Mouse (Mus musculus): Measurements from ENCODE around the gene Mybl2. TPM values are rescaled to one million over a fixed set of nuclear protein-coding genes. Genes with fewer than 3 reads are reported as not detected.

Gene Mybl2
- polyA plus RNA-seq, 1 experiment from 2014 or later, result 19.0 TPM

DNA sequence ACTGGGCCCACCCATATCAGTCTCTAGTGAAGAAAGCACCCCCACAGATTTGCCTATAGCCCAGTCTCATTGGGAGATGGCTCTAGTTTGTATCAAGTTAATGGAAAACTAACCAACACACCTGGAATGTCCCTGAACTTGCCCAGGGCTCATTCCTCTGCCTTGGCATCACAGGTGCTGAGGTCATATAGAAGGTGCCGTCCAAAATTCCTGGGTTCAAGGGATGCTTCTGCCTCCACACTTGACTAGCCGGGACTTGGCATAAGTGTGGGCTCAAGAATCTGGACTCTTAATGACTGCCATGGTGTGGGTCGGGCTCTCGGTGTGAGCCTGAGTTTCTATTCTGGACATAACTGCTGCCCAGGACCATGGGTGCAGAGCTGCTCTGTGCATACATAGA is 24.6 kb downstream of the Mybl2 start:
- peaks cover 3% of the 10 kb centered on the region for H3K36me3 ChIP-seq (ENCODE audit: control insufficient read depth, insufficient read depth, low read length)
- 99% methylated on average over 4 of the region's 4 CpGs for WGBS
- H3K27me3 ChIP-seq (replicated peaks; ENCODE audit: control insufficient read depth, insufficient read depth, low read length), result no peaks in the 10 kb centered on the region
- H3K27ac ChIP-seq (ENCODE audit: low read length), result no peak overlapping the region
- H3K9ac ChIP-seq (ENCODE audit: low read depth, low read length), result no peak overlapping the region
- ATAC-seq, result no peak
- H3K9me3 ChIP-seq (ENCODE audit: control insufficient read depth, low read length), result no peaks in the 10 kb centered on the region
- H3K4me1 ChIP-seq (ENCODE audit: control insufficient read depth, insufficient read depth, low read length), result no peaks in the 10 kb centered on the region
- no peak overlapping the region for H3K4me3 ChIP-seq (ENCODE audit: low read length)
- no peak overlapping the region for H3K4me2 ChIP-seq (ENCODE audit: low read depth, low read length)

DNA sequence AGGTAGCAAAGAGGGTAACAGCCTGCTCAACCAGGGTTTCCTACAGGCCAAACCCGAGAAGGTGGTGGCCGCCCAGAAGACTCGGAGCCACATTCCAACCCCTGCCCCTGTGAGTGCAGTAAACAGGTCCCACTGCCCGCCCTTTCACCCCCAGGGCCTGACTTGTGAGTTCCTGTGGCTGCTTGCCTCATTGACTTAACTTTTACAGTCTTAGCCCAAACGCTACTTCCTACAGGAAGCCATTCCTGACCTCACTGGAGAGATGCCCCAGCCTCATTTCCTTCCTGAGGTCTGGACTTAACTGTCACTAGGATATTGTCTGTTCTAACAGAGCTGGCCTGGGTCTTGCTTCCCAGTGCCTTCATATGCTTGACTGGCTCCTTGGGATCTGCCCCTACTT is 28.1 kb downstream of the Mybl2 start:
- Histone ChIP-seq H3K27ac (ENCODE audit: low read length) (no peak overlapping the region), H3K27me3 (replicated peaks; ENCODE audit: control insufficient read depth, insufficient read depth, low read length) (no peaks in the 10 kb centered on the region), H3K4me2 (ENCODE audit: low read depth, low read length) (no peak overlapping the region), H3K9me3 (ENCODE audit: control insufficient read depth, low read length) (no peaks in the 10 kb centered on the region), H3K4me1 (ENCODE audit: control insufficient read depth, insufficient read depth, low read length) (no peaks in the 10 kb centered on the region), H3K36me3 (ENCODE audit: control insufficient read depth, insufficient read depth, low read length) (peaks cover under 1% of the 10 kb centered on the region), H3K9ac (ENCODE audit: low read depth, low read length) (no peak overlapping the region), H3K4me3 (ENCODE audit: low read length) (no peak overlapping the region)
- no peak for ATAC-seq
- WGBS, result 70% methylated on average over 5 of the region's 5 CpGs

DNA sequence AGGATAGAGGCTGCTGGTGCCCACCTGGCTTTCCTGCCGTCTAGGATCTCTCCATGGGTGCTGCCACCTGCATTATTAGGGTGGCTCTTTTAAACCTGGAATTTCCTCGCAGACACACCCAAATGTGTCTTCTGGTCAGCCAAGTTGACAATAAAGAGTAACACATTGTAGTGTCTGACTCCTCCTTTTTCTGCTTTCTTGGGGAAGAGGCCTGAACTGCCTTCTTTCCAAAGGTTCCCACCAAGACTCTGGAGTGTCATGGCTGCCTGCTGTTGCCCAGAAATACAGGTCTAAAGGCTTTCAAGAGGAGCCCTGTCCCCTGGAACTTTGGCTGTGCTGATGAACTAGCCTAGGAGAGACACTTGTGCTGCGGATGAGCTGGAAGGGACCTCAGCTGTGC is 30.0 kb downstream of the Mybl2 start:
- no peaks in the 10 kb centered on the region for H3K4me1 ChIP-seq (ENCODE audit: control insufficient read depth, insufficient read depth, low read length)
- no peaks in the 10 kb centered on the region for H3K9me3 ChIP-seq (ENCODE audit: control insufficient read depth, low read length)
- H3K4me3 ChIP-seq (ENCODE audit: low read length), result no peak overlapping the region
- 85% methylated on average over 3 of the region's 3 CpGs for WGBS
- H3K27ac ChIP-seq (ENCODE audit: low read length), result no peak overlapping the region
- no peaks in the 10 kb centered on the region for H3K27me3 ChIP-seq (replicated peaks; ENCODE audit: control insufficient read depth, insufficient read depth, low read length)
- H3K4me2 ChIP-seq (ENCODE audit: low read depth, low read length), result no peak overlapping the region
- ATAC-seq, result no peak
- no peak overlapping the region for H3K9ac ChIP-seq (ENCODE audit: low read depth, low read length)
- H3K36me3 ChIP-seq (ENCODE audit: control insufficient read depth, insufficient read depth, low read length), result no peaks in the 10 kb centered on the region

DNA sequence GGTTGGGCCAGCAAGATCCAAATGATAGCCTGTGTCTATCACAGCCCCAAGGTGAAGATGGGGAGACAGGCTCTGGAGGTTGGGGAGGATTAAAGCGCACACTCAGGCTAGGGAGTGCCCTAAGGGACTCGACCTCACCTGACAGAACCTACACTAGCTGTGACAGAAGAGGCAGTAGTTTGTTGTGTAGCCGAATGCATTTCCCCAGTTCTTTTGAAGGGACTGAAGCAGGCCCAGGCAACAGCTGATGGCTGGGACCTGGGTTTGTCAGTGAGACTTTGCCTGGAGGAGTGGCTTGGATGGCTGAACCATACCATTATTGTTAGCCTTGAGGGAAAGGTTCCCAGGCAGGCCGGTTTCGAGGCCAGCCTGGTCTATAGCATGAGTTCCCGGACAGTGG is 30.6 kb downstream of the Mybl2 start:
- H3K9ac ChIP-seq (ENCODE audit: low read depth, low read length), result no peak overlapping the region
- no peaks in the 10 kb centered on the region for H3K4me1 ChIP-seq (ENCODE audit: control insufficient read depth, insufficient read depth, low read length)
- no peak overlapping the region for H3K27ac ChIP-seq (ENCODE audit: low read length)
- no peaks in the 10 kb centered on the region for H3K27me3 ChIP-seq (replicated peaks; ENCODE audit: control insufficient read depth, insufficient read depth, low read length)
- ATAC-seq, result no peak
- no peaks in the 10 kb centered on the region for H3K9me3 ChIP-seq (ENCODE audit: control insufficient read depth, low read length)
- H3K4me3 ChIP-seq (ENCODE audit: low read length), result no peak overlapping the region
- WGBS, result 87% methylated on average over 6 of the region's 6 CpGs
- no peaks in the 10 kb centered on the region for H3K36me3 ChIP-seq (ENCODE audit: control insufficient read depth, insufficient read depth, low read length)
- H3K4me2 ChIP-seq (ENCODE audit: low read depth, low read length), result no peak overlapping the region

DNA sequence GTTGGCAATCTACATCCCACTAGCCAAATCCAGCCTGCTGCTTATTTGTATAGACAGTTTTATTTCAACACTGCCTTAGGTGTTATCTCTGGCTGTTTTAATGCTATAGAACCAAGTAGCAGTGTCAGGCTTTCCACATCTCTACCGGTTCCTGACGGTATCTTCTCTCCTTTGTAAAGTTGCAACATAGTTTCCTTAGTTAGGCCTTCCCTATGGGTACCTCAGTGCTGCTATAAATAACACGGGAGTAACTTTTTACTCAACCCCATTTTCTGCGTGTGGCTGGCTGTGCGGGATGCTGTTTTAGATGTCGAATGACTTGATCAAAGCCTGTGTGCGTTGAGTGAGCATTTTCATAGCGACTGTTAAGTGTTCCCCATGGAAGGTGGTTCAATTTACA is 32.1 kb downstream of the Mybl2 start:
- no peak overlapping the region for H3K27ac ChIP-seq (ENCODE audit: low read length)
- no peak overlapping the region for H3K4me2 ChIP-seq (ENCODE audit: low read depth, low read length)
- no peaks in the 10 kb centered on the region for H3K27me3 ChIP-seq (replicated peaks; ENCODE audit: control insufficient read depth, insufficient read depth, low read length)
- no peak overlapping the region for H3K4me3 ChIP-seq (ENCODE audit: low read length)
- no peaks in the 10 kb centered on the region for H3K4me1 ChIP-seq (ENCODE audit: control insufficient read depth, insufficient read depth, low read length)
- no peak overlapping the region for H3K9ac ChIP-seq (ENCODE audit: low read depth, low read length)
- H3K36me3 ChIP-seq (ENCODE audit: control insufficient read depth, insufficient read depth, low read length), result no peaks in the 10 kb centered on the region
- 77% methylated on average over 8 of the region's 8 CpGs for WGBS
- no peaks in the 10 kb centered on the region for H3K9me3 ChIP-seq (ENCODE audit: control insufficient read depth, low read length)
- no peak for ATAC-seq

DNA sequence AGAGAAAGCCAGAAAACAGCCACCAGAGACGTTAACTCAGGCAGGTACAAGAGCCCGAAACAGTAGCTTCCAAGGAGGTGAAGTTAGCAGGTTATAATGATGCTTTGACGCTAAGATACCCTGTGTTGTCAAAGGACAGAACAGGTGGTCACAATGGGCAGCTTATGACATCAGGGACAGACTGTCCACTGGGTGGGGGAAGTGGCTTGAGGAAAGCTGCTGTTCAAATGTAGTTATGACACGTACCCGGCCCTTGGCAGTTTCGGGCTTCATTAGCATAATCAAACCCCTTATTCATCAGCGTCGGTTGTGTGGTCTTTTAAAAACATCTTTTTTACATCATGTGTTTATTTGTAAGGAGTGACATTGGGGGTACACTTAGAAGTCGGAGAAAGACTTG is 33.2 kb downstream of the Mybl2 start, which contains the start of gene Gtsf1l:
TSS of gene Gtsf1l (minus strand) at position 128 of the 400 bp plus-strand sequence.
- Histone ChIP-seq H3K4me3 (ENCODE audit: low read length) (no peak within 1 kb of the TSS), H3K27me3 (replicated peaks; ENCODE audit: control insufficient read depth, insufficient read depth, low read length) (no peaks in the 10 kb centered on the region), H3K4me2 (ENCODE audit: low read depth, low read length) (no peak within 1 kb of the TSS), H3K4me1 (ENCODE audit: control insufficient read depth, insufficient read depth, low read length) (no peaks in the 10 kb centered on the region), H3K9me3 (ENCODE audit: control insufficient read depth, low read length) (no peaks in the 10 kb centered on the region), H3K36me3 (ENCODE audit: control insufficient read depth, insufficient read depth, low read length) (no peaks in the 10 kb centered on the region), H3K27ac (ENCODE audit: low read length) (no peak within 1 kb of the TSS), H3K9ac (ENCODE audit: low read depth, low read length) (no peak within 1 kb of the TSS)
- no peak for ATAC-seq
- WGBS, result 80% methylated on average over 9 of the region's 9 CpGs

DNA sequence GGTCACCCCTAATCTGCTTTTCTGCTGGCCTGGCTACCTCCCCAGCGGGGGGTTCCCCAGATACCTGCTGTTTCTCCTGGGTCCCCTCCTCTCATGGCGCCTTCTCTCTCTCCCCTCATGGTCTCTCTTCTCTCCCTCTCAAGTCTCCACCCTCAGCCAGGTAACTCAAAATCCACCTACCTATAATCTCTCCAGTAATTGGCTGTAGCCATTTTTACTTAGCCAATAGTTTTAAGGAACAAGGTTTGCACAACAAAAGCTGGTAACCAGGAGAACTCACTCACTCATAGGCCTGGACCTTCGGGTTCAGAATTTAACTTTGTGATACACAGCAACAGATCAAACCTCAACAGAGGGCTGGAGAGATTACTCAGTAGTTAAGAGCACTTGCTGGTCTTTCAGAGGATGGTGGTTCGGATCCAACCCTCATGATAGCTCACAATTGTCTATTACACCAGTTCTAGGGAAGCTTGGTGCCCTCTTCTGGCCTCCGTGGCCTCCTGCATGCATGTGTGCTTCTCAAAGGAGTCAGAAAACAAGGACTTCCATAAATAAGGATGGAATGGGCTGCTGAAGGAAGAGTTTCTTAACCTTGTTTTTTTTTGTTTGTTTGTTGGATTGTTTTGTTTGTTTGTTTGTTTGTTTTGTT is 35.1 kb downstream of the Mybl2 start:
- no peaks in the 10 kb centered on the region for H3K9me3 ChIP-seq (ENCODE audit: control insufficient read depth, low read length)
- H3K36me3 ChIP-seq (ENCODE audit: control insufficient read depth, insufficient read depth, low read length), result no peaks in the 10 kb centered on the region
- no peak for ATAC-seq
- H3K27ac ChIP-seq (ENCODE audit: low read length), result no peak overlapping the region
- 71% methylated on average over 5 of the region's 5 CpGs for WGBS
- no peak overlapping the region for H3K9ac ChIP-seq (ENCODE audit: low read depth, low read length)
- H3K4me3 ChIP-seq (ENCODE audit: low read length), result no peak overlapping the region
- H3K4me1 ChIP-seq (ENCODE audit: control insufficient read depth, insufficient read depth, low read length), result no peaks in the 10 kb centered on the region
- H3K4me2 ChIP-seq (ENCODE audit: low read depth, low read length), result no peak overlapping the region
- H3K27me3 ChIP-seq (replicated peaks; ENCODE audit: control insufficient read depth, insufficient read depth, low read length), result no peaks in the 10 kb centered on the region

DNA sequence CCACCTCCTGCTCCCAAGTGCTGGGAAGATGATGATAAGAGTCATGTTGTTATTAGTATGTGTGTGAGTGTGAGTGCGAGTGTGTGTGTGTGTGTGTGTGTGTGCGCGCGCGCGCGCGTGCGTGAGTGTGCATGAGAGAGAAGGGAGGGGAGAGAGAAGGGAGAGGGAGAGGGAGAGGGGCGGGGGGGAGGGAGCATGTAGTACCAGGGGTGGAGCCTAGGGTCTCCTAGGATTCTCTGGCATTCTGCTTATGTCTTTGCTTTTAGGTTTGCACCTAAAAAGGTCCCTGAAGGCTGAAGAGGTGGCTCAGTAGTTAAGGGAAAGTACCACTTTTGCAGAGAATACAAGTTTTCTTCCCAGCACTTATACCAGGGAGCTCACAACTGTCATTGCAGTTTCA is 40.4 kb downstream of the Mybl2 start:
- Histone ChIP-seq H3K27ac (ENCODE audit: low read length) (no peak overlapping the region), H3K9ac (ENCODE audit: low read depth, low read length) (no peak overlapping the region), H3K36me3 (ENCODE audit: control insufficient read depth, insufficient read depth, low read length) (no peaks in the 10 kb centered on the region), H3K4me1 (ENCODE audit: control insufficient read depth, insufficient read depth, low read length) (no peaks in the 10 kb centered on the region), H3K27me3 (replicated peaks; ENCODE audit: control insufficient read depth, insufficient read depth, low read length) (no peaks in the 10 kb centered on the region), H3K4me3 (ENCODE audit: low read length) (no peak overlapping the region), H3K9me3 (ENCODE audit: control insufficient read depth, low read length) (no peaks in the 10 kb centered on the region), H3K4me2 (ENCODE audit: low read depth, low read length) (no peak overlapping the region)
- ATAC-seq, result no peak
- WGBS, result 84% methylated on average over 10 of the region's 10 CpGs

DNA sequence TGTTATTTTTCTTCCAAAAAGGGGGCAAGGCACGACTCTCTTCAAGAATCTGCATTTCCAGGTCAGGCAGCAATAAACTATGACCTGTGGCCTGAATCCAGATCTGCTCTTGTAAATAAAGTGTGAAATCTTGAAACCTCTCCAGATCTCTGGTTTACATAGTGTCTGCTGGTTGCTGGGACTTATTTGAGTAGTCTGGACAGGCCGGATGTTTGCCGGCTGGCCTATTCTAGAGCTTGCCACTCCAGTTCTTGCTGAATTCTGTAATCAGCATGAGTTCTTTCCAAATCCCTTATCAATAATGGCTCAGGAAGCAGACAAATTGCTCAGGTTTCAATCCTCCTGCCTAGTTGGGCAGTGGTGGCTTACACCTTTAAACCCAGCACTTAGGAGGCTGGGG is 41.3 kb downstream of the Mybl2 start:
- Histone ChIP-seq H3K27ac (ENCODE audit: low read length) (no peak overlapping the region), H3K27me3 (replicated peaks; ENCODE audit: control insufficient read depth, insufficient read depth, low read length) (no peaks in the 10 kb centered on the region), H3K4me2 (ENCODE audit: low read depth, low read length) (no peak overlapping the region), H3K9ac (ENCODE audit: low read depth, low read length) (no peak overlapping the region), H3K4me1 (ENCODE audit: control insufficient read depth, insufficient read depth, low read length) (no peaks in the 10 kb centered on the region), H3K4me3 (ENCODE audit: low read length) (no peak overlapping the region), H3K36me3 (ENCODE audit: control insufficient read depth, insufficient read depth, low read length) (no peaks in the 10 kb centered on the region), H3K9me3 (ENCODE audit: control insufficient read depth, low read length) (no peaks in the 10 kb centered on the region)
- ATAC-seq, result peak; percentile 58; the same call in 1 of the 2 replicates
- 40% methylated on average over 3 of the region's 3 CpGs for WGBS

DNA sequence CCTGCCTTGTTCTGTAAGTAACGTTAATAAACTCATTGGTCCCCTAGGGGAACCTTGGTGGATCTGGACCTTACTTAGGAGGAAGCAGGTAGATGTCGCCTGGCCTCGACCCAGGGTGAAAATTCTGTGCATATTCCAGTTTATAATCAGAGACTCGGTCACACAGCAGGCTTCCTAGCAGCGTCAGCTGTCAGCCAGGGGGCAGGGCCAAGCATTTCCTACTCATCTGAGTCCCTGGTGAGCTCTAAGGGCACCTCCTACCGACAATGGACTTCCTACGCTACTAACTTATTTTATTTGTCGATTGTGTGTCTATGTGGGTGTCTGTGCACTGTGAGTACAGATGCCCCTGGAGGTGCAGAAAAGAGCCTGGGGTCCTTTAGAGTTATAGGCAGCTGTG is 45.4 kb downstream of the Mybl2 start:
- no peak overlapping the region for H3K9ac ChIP-seq (ENCODE audit: low read depth, low read length)
- H3K9me3 ChIP-seq (ENCODE audit: control insufficient read depth, low read length), result no peaks in the 10 kb centered on the region
- no peak overlapping the region for H3K4me3 ChIP-seq (ENCODE audit: low read length)
- H3K27me3 ChIP-seq (replicated peaks; ENCODE audit: control insufficient read depth, insufficient read depth, low read length), result no peaks in the 10 kb centered on the region
- H3K27ac ChIP-seq (ENCODE audit: low read length), result no peak overlapping the region
- no peak overlapping the region for H3K4me2 ChIP-seq (ENCODE audit: low read depth, low read length)
- 47% methylated on average over 8 of the region's 8 CpGs for WGBS
- no peak for ATAC-seq
- no peaks in the 10 kb centered on the region for H3K36me3 ChIP-seq (ENCODE audit: control insufficient read depth, insufficient read depth, low read length)
- no peaks in the 10 kb centered on the region for H3K4me1 ChIP-seq (ENCODE audit: control insufficient read depth, insufficient read depth, low read length)
